Mouse (Mus musculus): ENCODE data around the gene Homez.

Gene Homez

DNA sequence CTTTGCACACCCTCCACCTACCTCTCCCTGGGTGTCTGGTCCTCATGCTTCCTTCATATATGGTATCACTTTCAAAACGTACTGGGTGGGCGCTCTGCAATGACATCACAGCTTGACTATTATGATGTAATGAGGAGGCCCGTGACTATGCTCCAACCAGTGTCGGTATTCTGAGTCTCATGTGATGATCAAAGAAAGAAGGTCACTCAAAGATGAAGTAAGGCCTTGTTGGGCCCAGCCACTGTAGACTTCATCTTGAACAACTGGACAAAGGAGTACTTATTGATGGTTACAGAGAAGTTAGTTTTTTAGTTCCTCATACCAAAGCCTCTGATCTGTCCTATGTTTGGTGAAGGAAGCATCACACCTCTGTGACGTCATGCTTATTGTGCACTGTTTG, at the start of gene Homez:
Gene Homez, minus strand, starts transcription at position 101 of the 400 bp plus-strand sequence.
- DNase-seq (ENCODE audit: low spot score in 2 of 2), result no peak

- DNase-seq (ENCODE audit: low spot score in 2 of 2), result no peak
Measured at GRCm38 (mm10) chr14:54920076-54920685, 49.4 kb upstream of the Homez start.

GRCm38 (mm10) chr14:54913343-54913742, 42.6 kb upstream of the Homez start:
- DNase-seq (ENCODE audit: low spot score in 2 of 2), result no peak

DNA sequence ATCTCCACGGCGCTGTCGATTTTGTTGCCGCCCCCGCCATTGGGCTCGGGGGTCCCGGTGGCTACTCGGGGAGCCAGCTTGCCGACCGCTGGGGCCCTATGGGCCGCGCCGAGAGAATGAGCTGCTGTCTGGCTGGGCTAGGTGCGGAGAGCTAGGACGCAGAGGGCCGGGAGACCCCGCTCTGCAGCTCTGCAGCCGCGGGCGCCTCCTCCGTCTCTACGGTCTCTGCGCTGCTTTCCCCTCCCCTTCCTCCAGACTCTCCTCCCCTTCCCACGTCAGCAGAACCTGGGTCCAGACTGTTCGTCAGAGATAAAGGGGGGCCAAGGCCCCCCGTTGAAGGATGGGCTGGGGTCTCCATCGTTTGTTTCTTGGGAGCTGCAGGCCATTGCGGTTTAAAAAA, 42.1 kb upstream of the Homez start, which contains the start of gene Slc22a17:
Gene Slc22a17, minus strand, starts transcription at position 247 of the 400 bp plus-strand sequence.
- peak in 1 of 2 experiments; percentile 68 for DNase-seq (ENCODE audit: low spot score in 2 of 2)

- no peak for DNase-seq (ENCODE audit: low spot score in 2 of 2)
Measured at GRCm38 (mm10) chr14:54912109-54912850, 41.5 kb upstream of the Homez start.

DNA sequence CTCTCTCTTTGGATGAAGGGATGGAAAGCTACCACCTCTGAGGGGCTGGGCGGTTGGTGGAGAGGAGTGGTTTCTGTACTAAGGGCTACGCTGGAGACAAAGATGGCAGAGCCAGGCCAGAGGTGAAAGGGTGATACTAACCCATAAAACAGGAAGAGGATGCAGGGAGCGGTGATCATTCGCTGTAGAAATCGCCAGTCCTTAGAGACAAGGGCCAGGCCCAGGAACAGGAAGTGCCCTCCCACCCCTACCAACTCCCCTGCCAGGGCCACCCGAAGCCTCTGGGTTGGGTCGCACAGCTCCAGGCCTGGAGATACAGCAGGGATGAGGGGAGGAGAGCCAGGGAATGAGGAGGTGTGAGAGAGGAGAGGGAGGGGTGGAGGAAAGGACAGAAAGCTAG, 37.9 kb upstream of the Homez start:
- no peak for DNase-seq (ENCODE audit: low spot score in 2 of 2)

DNA sequence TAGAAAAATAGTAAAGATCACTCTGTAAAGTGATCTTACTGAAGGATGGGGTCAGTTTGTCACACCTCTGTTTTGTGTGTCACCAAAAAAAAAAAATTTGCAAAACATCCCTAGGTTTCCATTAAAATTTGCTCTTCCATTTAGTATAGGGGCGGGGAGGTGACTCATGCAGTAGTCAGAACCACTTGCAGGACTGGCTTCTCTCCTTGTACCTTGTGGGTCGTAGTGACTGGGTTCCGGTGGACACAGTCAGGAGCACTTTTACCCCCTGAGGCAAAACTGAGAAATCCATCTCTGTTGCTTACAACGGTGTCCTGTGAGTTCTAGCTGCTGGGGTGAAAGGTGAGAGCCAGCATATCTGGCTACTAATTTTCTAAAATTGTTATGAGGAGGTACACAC, 32.9 kb upstream of the Homez start:
- DNase-seq (ENCODE audit: low spot score in 2 of 2), result no peak

- DNase-seq (ENCODE audit: low spot score in 2 of 2), result peak in 1 of 2 experiments; percentile 42
Measured at GRCm38 (mm10) chr14:54900383-54900782, 29.6 kb upstream of the Homez start.

DNA sequence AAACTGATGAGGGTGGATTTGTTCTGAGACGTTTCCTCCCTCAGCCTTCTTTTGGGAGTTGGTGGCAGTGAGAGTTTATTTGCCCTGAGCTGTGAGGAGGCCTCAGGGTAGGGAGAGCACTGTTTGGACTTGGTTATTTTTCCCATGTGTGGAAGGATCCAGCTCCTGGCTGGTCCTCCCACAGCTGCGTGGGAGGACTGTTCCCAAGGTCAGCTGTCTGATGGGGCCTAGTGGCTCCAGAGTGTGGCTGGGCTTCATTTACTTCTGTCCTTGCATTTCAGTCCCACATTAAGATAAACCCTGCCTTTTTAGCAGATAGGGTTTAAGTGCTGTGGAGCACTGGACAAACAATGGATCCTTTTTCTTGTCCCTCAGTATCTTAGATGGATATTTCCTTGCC, 26.7 kb upstream of the Homez start:
- no peak for DNase-seq (ENCODE audit: low spot score in 2 of 2)

DNA sequence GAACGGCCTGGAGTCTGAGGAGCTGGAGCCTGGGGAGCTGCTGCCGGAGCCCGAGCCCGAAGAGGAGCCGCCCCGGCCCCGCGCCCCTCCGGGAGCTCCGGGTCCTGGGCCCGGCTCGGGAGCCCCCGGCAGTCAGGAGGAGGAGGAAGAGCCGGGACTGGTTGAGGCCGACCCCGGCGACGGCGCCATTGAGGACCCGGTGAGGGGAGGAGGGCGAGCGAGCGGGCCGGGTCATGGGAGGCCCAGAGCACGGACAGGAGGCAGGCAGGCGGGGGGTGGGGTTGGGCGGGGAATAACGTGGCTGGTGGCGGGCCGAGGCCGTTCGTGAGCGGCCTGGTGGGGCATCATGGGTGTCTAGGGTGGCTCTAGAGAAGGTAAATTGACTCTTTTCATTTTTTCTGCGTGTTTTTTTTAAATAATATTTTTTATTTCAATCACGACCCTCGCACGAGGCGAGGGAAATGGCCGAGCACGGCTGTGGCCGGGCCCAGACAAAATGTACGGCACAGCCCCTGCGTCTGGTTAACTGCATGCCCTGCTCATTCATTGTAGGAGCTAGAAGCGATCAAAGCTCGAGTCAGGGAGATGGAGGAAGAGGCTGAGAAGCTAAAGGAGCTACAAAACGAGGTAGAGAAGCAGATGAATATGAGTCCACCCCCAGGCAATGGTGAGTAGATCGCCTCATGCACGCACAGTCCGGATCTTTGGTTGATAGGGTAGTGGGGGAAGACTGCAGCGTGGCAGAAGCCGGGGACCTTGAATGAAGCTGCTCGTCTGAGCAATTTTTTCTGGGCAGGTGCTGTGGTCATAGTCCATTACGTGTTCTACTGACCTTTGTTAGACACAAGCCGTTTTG, 23.8 kb upstream of the Homez start:
- DNase-seq (ENCODE audit: low spot score in 2 of 2), result peak; percentile 68 to 72

- peak; percentile 94 to 98 for DNase-seq (ENCODE audit: low spot score in 2 of 2)
Measured at GRCm38 (mm10) chr14:54893651-54894181, 23.0 kb upstream of the Homez start.

- no peak for DNase-seq (ENCODE audit: low spot score in 2 of 2)
Measured at GRCm38 (mm10) chr14:54892200-54892599, 21.4 kb upstream of the Homez start, which contains the start of gene Pabpn1. Gene Pabpn1, plus strand, starts transcription at chr14:54892500.

DNA sequence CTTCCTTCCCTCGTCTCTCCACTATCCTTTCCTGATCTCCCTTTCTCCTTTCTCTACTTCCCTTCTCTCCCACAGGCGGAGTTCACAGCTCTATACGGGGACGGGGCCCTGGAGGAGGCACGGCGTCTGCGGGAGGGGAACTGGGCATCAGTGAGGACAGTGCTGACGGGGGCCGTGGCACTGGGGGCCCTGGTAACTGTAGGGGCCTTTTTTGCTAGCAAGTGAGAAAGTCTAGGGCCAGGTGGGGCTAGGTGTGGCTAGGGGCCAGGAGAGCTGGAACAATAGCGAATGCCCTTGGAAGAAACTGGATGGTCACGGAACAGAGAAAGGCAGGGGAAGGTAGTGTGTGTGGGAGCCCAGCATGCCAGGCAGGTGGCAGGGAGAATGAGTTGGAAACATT, 14.5 kb upstream of the Homez start:
- no peak for DNase-seq (ENCODE audit: low spot score in 2 of 2)

GRCm38 (mm10) chr14:54884022-54884712, 13.4 kb upstream of the Homez start:
- DNase-seq (ENCODE audit: low spot score in 2 of 2), result no peak

GRCm38 (mm10) chr14:54883154-54884021, 12.6 kb upstream of the Homez start, which contains the start of the genes Bcl2l2 and Gm20521:
Gene Bcl2l2, plus strand, starts transcription at chr14:54883377.
Gene Gm20521, plus strand, starts transcription at chr14:54883441.
- DNase-seq (ENCODE audit: low spot score in 2 of 2), result peak; percentile 77 to 88

DNA sequence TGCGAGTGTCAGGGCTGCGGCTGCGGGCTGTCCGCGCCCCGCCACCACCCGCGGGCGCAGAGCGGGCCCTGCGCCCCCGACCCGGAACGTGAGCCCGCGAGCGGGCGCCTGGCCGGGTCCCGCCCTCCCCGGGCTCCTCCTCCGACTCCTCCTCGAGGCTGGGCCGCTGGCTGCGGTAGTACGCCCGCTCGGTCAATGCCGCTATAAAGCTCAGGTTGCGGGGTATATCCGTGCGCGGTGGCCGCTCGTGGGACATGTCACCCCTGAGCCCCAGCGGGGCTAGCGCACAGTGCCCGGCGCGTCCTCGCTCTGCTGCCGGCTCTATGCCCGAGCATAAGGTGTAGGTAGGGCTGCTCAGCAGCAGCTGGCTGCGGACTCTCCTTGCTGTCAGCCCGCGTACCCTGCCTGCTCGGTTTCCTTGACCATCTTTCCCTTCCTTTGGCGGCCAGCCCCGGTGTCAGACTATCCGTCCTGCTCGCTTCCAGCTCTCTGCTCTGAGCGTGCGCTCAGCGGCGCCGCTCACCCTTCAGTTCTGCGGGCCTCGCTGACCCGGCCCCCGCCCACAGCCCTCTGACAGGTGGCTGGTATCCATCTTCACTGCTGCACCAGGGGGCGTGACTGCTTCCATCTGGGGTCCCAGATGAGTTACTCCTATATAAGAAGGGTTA, 6.4 kb upstream of the Homez start, which contains the start of gene Ppp1r3e:
Gene Ppp1r3e, minus strand, starts transcription at position 503 of the 668 bp plus-strand sequence.
- peak in 1 of 2 experiments; percentile 62 for DNase-seq (ENCODE audit: low spot score in 2 of 2)

DNA sequence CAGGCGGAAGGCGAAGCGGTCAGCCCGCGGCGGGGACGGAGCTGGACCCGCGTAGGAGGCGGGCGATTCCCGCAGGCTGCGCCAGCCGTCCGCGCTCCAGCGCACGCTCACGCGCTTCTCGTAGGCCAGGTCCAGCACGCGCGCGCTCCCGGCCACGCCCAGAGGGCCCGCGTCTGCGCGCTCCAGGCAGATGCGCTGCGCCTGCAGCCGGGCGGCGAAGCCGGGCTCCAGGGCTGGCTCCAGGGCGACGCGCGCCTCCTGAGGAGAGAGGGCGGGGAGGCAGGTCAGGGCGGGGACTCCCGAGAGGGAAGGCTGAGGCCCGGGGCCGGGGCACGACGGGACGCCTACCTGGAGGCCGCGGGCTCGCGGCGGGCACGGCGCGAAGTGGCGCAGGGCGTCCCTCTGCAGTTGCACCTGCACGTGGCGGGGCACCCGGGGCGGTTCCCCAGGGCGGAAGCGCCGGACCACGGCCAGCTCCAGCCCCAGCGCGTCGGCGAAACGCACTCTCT, 5.8 kb upstream of the Homez start:
- peak; percentile 87 to 88 for DNase-seq (ENCODE audit: low spot score in 2 of 2)

DNA sequence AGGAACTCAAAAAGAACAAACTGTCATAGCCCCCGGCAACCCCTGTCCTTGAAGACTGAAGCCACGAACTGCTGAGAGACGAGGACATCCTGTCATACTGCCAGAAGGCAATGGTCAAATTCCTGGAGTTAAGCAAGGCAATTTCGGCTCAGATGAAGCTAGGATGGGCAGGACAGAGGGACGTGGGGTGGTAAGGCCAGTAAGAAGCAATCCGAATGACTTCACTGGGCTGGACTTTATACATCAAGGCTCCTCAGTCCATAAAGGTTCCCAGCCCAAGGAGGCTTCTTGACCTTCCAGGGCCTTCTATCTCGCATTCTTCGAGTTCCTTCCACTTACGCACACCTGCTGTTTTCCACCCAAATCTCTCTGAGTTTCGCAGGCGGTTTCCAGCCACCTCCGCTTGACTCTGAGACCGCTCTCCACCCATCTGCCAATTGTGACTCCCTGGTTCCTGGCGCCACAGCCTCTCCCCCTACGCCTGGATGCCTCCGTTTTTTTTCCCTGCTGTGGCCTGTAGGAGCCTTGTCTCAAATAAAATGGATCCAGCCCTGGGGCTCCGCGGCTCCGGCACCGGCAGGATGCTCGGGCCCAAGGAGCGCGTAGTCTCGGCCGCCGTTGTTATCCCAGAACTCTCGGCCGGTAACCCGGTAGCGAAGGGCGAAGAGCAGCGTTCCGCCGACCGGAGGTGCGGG, 5.2 kb upstream of the Homez start:
- no peak for DNase-seq (ENCODE audit: low spot score in 2 of 2)

GRCm38 (mm10) chr14:54874165-54874564, 3.4 kb upstream of the Homez start:
- DNase-seq (ENCODE audit: low spot score in 2 of 2), result no peak

Data from urinary bladder, postnatal 4 days (tissue).